Mouse (Mus musculus) liver, adult 2 months (tissue): ENCODE results near the gene Zbtb20.

Experiments used
- CTCF ChIP-seq: fragments of 200-500 bp; IDR thresholded peaks from 2 replicates; pipeline ENCODE4 v1.5.1; 2011; ENCODE audit warnings: low read depth, low read length, control low read depth
- POLR2A ChIP-seq: fragments of 200-500 bp; IDR thresholded peaks from 2 replicates; pipeline ENCODE4 v1.6.1; 2011; ENCODE audit warnings: low read length, control low read depth; ENCODE audit not compliant: insufficient read depth; ENCODE audit errors: extremely low read depth

DNA sequence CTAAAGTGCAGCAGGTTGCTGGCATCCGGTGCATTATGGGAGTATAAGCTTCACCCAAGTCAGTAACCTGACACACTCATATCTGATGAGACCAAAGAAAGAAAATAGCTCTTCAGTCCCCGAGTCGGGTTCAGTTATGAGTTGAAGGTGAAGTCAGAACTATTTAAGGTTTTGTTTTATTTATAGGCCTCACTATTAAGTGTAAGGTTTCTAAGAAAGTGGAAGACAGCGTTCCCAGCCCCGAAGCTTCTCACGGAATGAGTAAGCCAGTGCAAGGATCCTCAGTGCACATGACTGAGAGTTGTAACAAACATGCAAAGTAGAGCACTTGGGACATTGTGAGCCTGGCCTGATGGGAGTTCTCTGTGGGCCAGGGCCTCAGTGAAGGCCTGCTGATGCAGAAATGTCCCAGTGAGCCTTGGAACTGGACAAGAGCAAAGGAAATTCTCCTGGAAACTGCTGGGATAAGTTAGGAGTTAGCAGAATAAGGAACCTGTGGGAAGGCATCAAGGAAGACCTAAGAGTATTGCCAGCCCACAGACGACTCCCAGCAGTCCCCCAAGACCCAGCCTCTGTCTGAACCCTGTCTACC lies 507.6 kb downstream of the Zbtb20 start:
- TF ChIP-seq CTCF (no peak), POLR2A (no peak)
